Mouse (Mus musculus) CH12.LX (cell line): ENCODE results near the gene Kdm5b. TPM values are rescaled to one million over a fixed set of nuclear protein-coding genes. Genes with fewer than 3 reads are reported as not detected.

Source experiments
- DNase-seq: peaks from one replicate; pipeline ENCODE4 v3.0.0-alpha.2; 2013; ENCODE audit errors: extremely low read depth
- H3K27ac ChIP-seq: 2 replicates; pipeline ENCODE4 v1.5.1; 2012; ENCODE audit warnings: low read depth, mild to moderate bottlenecking, control low read depth, moderate library complexity; ENCODE audit not compliant: insufficient read depth
- H3K27me3 ChIP-seq: replicated peaks from 2 replicates; pipeline ENCODE3; 2012; ENCODE audit warnings: inconsistent platforms
- H3K36me3 ChIP-seq, 2 experiments: replicated peaks in 1 of 2; 2 replicates each; pipeline versions ENCODE3 to v1.6.1; 2012; ENCODE audit warnings: inconsistent platforms in 1 of 2, low read length in 1 of 2, mild to moderate bottlenecking in 1 of 2, mixed read lengths in 1 of 2, moderate library complexity in 1 of 2; ENCODE audit not compliant: control insufficient read depth in 1 of 2, insufficient read depth in 1 of 2
- H3K4me1 ChIP-seq, 2 experiments: 2 replicates each; pipeline ENCODE4 v1.6.1; 2012; ENCODE audit warnings: inconsistent platforms in 1 of 2, moderate library complexity in 1 of 2; ENCODE audit not compliant: insufficient read depth in 2 of 2, control insufficient read depth in 1 of 2
- H3K4me2 ChIP-seq: 2 replicates; pipeline ENCODE4 v1.6.1; 2012; ENCODE audit warnings: low read depth, mild to moderate bottlenecking, control low read depth; ENCODE audit not compliant: poor library complexity, insufficient read depth, severe bottlenecking
- H3K4me3 ChIP-seq, 3 experiments: fragments of 150-350 bp in 1 of 3; sonication (generic) in 1 of 3; replicated peaks in 1 of 3; 2 replicates each; pipeline versions ENCODE3 to v1.5.1; 2011 to 2012; ENCODE audit warnings: low read depth in 2 of 3, low read length in 2 of 3, mild to moderate bottlenecking in 2 of 3, moderate library complexity in 2 of 3, control low read depth in 1 of 3, improper control_type of control experiment in 1 of 3, inconsistent platforms in 1 of 3, mixed read lengths in 1 of 3; ENCODE audit not compliant: poor library complexity in 1 of 3
- H3K79me2 ChIP-seq: replicated peaks from 2 replicates; pipeline ENCODE4 v1.6.1; 2012; ENCODE audit warnings: mild to moderate bottlenecking, moderate library complexity; ENCODE audit not compliant: control insufficient read depth, poor library complexity, insufficient read depth, severe bottlenecking; ENCODE audit errors: extremely low read depth
- H3K9ac ChIP-seq: 2 replicates; pipeline ENCODE4 v1.6.1; 2012; ENCODE audit warnings: low read depth, mild to moderate bottlenecking, control low read depth, moderate library complexity; ENCODE audit not compliant: insufficient read depth
- H3K9me3 ChIP-seq: replicated peaks from 2 replicates; pipeline ENCODE3; 2012; ENCODE audit warnings: low read length, inconsistent platforms, mixed read lengths
- CTCF ChIP-seq, 2 experiments: IDR thresholded peaks in 1 of 2; conservative IDR thresholded peaks in 1 of 2; 2 replicates each; pipeline ENCODE4 v1.5.1; 2011 to 2012; ENCODE audit warnings: low read depth in 2 of 2, low read length in 2 of 2, improper control_type of control experiment in 1 of 2, inconsistent platforms in 1 of 2, mild to moderate bottlenecking in 1 of 2, moderate library complexity in 1 of 2
- E2F4 ChIP-seq: IDR thresholded peaks from 2 replicates; pipeline ENCODE4 v1.6.1; 2011; ENCODE audit warnings: low read depth, low read length, improper control_type of control experiment; ENCODE audit not compliant: insufficient replicate concordance
- ELF1 ChIP-seq: IDR thresholded peaks from 2 replicates; pipeline ENCODE4 v1.6.1; 2014; ENCODE audit warnings: low read depth, mild to moderate bottlenecking, inconsistent platforms, low read length, improper control_type of control experiment
- EP300 ChIP-seq: IDR thresholded peaks from 2 replicates; pipeline ENCODE4 v1.6.1; 2011; ENCODE audit warnings: low read length, improper control_type of control experiment
- JUN ChIP-seq: IDR thresholded peaks from 2 replicates; pipeline ENCODE4 v1.6.1; 2011; ENCODE audit warnings: low read depth, mild to moderate bottlenecking, low read length, improper control_type of control experiment, moderate library complexity; ENCODE audit not compliant: insufficient read depth
- JUND ChIP-seq: conservative IDR thresholded peaks from 2 replicates; pipeline ENCODE4 v1.6.1; 2011; ENCODE audit warnings: low read depth, low read length, improper control_type of control experiment
- KAT2A ChIP-seq: IDR thresholded peaks from 2 replicates; pipeline ENCODE4 v1.6.1; 2012; ENCODE audit warnings: low read length, improper control_type of control experiment, inconsistent platforms; ENCODE audit not compliant: insufficient replicate concordance
- MAFK ChIP-seq: IDR thresholded peaks from 2 replicates; pipeline ENCODE4 v1.6.1; 2011; ENCODE audit warnings: low read length, improper control_type of control experiment; ENCODE audit not compliant: insufficient replicate concordance
- MXI1 ChIP-seq: IDR thresholded peaks from 2 replicates; pipeline ENCODE4 v1.6.1; 2011; ENCODE audit warnings: mild to moderate bottlenecking, low read depth, low read length, improper control_type of control experiment
- MYC ChIP-seq: IDR thresholded peaks from 2 replicates; pipeline ENCODE4 v1.6.1; 2011; ENCODE audit warnings: low read depth, mild to moderate bottlenecking, improper control_type of control experiment, low read length
- NELFE ChIP-seq: IDR thresholded peaks from 2 replicates; pipeline ENCODE4 v1.6.1; 2011; ENCODE audit warnings: low read depth, low read length, improper control_type of control experiment
- NRF1 ChIP-seq: IDR thresholded peaks from 2 replicates; pipeline ENCODE4 v1.6.1; 2014; ENCODE audit warnings: low read depth, mild to moderate bottlenecking, inconsistent platforms, low read length, improper control_type of control experiment, moderate library complexity
- PAX5 ChIP-seq: IDR thresholded peaks from 2 replicates; pipeline ENCODE4 v1.6.1; 2012; ENCODE audit warnings: low read length, inconsistent platforms, mixed read lengths
- POLR2A ChIP-seq: IDR thresholded peaks from 2 replicates; pipeline ENCODE4 v1.6.1; 2011; ENCODE audit warnings: low read depth, mild to moderate bottlenecking, improper control_type of control experiment, low read length
- SMC3 ChIP-seq: IDR thresholded peaks from 2 replicates; pipeline ENCODE4 v1.6.1; 2011; ENCODE audit warnings: low read depth, low read length, improper control_type of control experiment
- UBTF ChIP-seq: IDR thresholded peaks from 2 replicates; pipeline ENCODE4 v1.6.1; 2012; ENCODE audit warnings: low read depth, mild to moderate bottlenecking, inconsistent platforms, low read length, improper control_type of control experiment, moderate library complexity
- USF1 ChIP-seq: IDR thresholded peaks from 2 replicates; pipeline ENCODE4 v1.6.1; 2014; ENCODE audit warnings: low read depth, mild to moderate bottlenecking, inconsistent platforms, low read length, improper control_type of control experiment
- ZC3H11A ChIP-seq: IDR thresholded peaks from 2 replicates; pipeline ENCODE4 v1.6.1; 2012; ENCODE audit warnings: low read depth, mild to moderate bottlenecking, inconsistent platforms, low read length, improper control_type of control experiment
- dilution Hi-C: fragments of 300-500 bp; cut with MboI; formaldehyde crosslinking; loops from 2 replicates; pipeline ENCODE4 v1.14.3; 2020; ENCODE audit warnings: low sequenced_read_pairs; ENCODE audit not compliant: extremely low pct_unique_long_range_greater_than_20kb, extremely low pct_ligation_motif_present
- in situ Hi-C: fragments of 300-500 bp; cut with MboI; formaldehyde crosslinking; loops from 3 replicates; pipeline ENCODE4 v1.14.3; 2019; ENCODE audit warnings: low sequenced_read_pairs, low pct_ligation_motif_present, low pct_unique_long_range_greater_than_20kb, mixed read lengths
- polyA plus RNA-seq: library from polyadenylated mRNA; unstranded; fragments of >175 nt; gene quantifications from 2 replicates; pipeline ENCODE4 v1.2.1, GENCODE M21; 2012; ENCODE audit warnings: low read depth; ENCODE audit not compliant: insufficient read length
- total RNA-seq, 2 experiments: library from RNA; depleted of rRNA; stranded (reverse); fragments of 300-350 nt in 1 of 2; fragments of >200 nt in 1 of 2; gene quantifications; 2 replicates each; pipeline ENCODE4 v1.2.3; 2012 to 2014

Gene Kdm5b
- total and polyA plus RNA-seq, 3 experiments = 1.9 to 14.3 (median 4.1) TPM

- no peak for DNase-seq
- H3K27me3 ChIP-seq = no peaks in the 10 kb centered on the region
- peaks cover 72 to 79% of the 10 kb centered on the region in 2 experiments for H3K36me3 ChIP-seq
- dilution Hi-C loops = no loop called here
- no peak overlapping the region for H3K27ac ChIP-seq
- no peak for TF ChIP-seq POLR2A
- TF ChIP-seq, all 38 proteins: peak for 0
- Histone ChIP-seq H3K4me2 (no peak overlapping the region), H3K4me3 (no peak overlapping the region), H3K9me3 (no peaks in the 10 kb centered on the region), H3K4me1 (no peaks in the 10 kb centered on the region), H3K9ac (no peak overlapping the region), H3K79me2 (no peaks in the 10 kb centered on the region)
- in situ Hi-C loops = no loop called here
Measured at GRCm38 (mm10) chr1:134625325-134625724, 65.4 kb downstream of the Kdm5b start.

GRCm38 (mm10) chr1:134629455-134629854 lies 69.5 kb downstream of the Kdm5b start:
- H3K36me3 ChIP-seq = peaks cover 60 to 77% of the 10 kb centered on the region in 2 experiments
- H3K79me2 ChIP-seq = no peaks in the 10 kb centered on the region
- no peaks in the 10 kb centered on the region for H3K27me3 ChIP-seq
- H3K9ac ChIP-seq = no peak overlapping the region
- H3K4me2 ChIP-seq = no peak overlapping the region
- no peak for TF ChIP-seq MYC
- no peak for TF ChIP-seq KAT2A
- no peak for TF ChIP-seq NRF1
- no peak for TF ChIP-seq E2F4
- TF ChIP-seq PAX5 = no peak
- TF ChIP-seq USF1 = no peak
- no peak for TF ChIP-seq JUN
- no peak for TF ChIP-seq NELFE
- no peak for TF ChIP-seq EP300
- no peak for TF ChIP-seq ELF1
- no peak for TF ChIP-seq SMC3
- TF ChIP-seq CTCF (conservative IDR thresholded peaks at IDR 0.05 in 1 of 2, IDR thresholded peaks at IDR 0.05 in 1 of 2; ENCODE audit: low read depth in 2 of 2, low read length in 2 of 2) = no peak
- no peak for TF ChIP-seq MXI1
- no peak for TF ChIP-seq MAFK
- no peak for TF ChIP-seq ZC3H11A
- TF ChIP-seq JUND = no peak
- TF ChIP-seq, all 38 proteins: peak for 0
- in situ Hi-C loops = no loop called here
- dilution Hi-C loops = no loop called here
- no peak for DNase-seq
- Histone ChIP-seq H3K27ac (no peak overlapping the region), H3K9me3 (no peaks in the 10 kb centered on the region), H3K4me1 (no peaks in the 10 kb centered on the region), H3K4me3 (no peak overlapping the region)

GRCm38 (mm10) chr1:134634296-134634695 lies 74.3 kb downstream of the Kdm5b start:
- H3K9me3 ChIP-seq = no peaks in the 10 kb centered on the region
- DNase-seq = no peak
- TF ChIP-seq UBTF (no peak), POLR2A (no peak)
- dilution Hi-C loops (no loop called here), in situ Hi-C loops (no loop called here)
- H3K4me2 ChIP-seq = no peak overlapping the region
- peaks cover 19 to 34% of the 10 kb centered on the region in 2 experiments for H3K36me3 ChIP-seq
- no peak overlapping the region for H3K4me3 ChIP-seq
- H3K27me3 ChIP-seq = no peaks in the 10 kb centered on the region
- no peaks in the 10 kb centered on the region for H3K4me1 ChIP-seq
- H3K79me2 ChIP-seq = no peaks in the 10 kb centered on the region
- no peak overlapping the region for H3K27ac ChIP-seq
- H3K9ac ChIP-seq = no peak overlapping the region
